Mouse (Mus musculus) stomach, adult 2 months (tissue): ENCODE data around the gene Ube2f. TPM values are rescaled to one million over a fixed set of nuclear protein-coding genes. Genes with fewer than 3 reads are reported as not detected.

ENCODE experiments used
- polyA plus RNA-seq: library from polyadenylated mRNA; depleted of rRNA; stranded (reverse); fragments of >200 nt; gene quantifications from 2 replicates; pipeline ENCODE4 v1.2.3, GENCODE M21; 2012; rRNA removed

The Ube2f gene
- polyA plus RNA-seq, result 5.4 and 6.3 TPM in 2 replicates

DNA sequence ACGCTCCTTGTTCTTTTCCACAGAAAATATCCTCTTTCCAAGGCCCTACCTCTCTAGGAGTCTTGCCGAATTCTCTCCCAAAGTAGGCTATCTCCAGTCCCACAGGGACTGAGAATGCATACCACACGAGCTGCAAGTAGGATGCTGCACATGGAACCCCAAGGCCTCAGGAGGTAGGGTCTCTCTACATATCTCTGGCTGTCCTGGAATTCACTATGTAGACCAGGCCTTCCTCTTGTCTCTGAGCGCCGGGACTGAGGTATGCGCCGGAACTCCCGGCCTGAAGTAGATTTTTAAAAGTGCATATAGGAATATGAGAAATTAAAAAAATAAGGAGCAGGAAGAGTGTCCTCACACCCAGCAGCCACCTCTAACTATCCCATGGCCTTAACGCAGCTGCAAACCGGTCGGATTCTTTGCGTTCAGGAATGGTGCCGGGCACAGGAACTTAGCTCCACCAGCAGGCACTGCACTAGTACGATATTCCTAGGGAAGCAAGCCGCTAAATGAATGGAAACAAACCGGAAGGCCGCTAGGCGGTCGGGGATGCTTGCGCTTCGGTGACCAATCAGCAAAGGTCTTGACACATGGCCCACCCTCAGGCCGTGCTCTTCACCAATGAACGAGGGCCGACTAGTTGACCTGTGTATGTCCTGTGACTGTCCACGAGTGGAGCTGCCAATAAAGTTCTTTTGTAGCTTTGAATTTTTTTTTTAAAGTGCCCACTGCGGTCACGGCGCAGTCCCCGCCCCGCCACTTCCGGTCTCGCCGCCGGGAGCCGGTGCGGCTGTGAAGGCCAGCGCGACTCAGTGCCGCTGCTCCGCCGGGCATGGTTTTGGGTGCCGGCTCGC is at the start of gene Ube2f:
Gene Ube2f (plus strand): TSS at position 741 of the 851 bp plus-strand sequence.

DNA sequence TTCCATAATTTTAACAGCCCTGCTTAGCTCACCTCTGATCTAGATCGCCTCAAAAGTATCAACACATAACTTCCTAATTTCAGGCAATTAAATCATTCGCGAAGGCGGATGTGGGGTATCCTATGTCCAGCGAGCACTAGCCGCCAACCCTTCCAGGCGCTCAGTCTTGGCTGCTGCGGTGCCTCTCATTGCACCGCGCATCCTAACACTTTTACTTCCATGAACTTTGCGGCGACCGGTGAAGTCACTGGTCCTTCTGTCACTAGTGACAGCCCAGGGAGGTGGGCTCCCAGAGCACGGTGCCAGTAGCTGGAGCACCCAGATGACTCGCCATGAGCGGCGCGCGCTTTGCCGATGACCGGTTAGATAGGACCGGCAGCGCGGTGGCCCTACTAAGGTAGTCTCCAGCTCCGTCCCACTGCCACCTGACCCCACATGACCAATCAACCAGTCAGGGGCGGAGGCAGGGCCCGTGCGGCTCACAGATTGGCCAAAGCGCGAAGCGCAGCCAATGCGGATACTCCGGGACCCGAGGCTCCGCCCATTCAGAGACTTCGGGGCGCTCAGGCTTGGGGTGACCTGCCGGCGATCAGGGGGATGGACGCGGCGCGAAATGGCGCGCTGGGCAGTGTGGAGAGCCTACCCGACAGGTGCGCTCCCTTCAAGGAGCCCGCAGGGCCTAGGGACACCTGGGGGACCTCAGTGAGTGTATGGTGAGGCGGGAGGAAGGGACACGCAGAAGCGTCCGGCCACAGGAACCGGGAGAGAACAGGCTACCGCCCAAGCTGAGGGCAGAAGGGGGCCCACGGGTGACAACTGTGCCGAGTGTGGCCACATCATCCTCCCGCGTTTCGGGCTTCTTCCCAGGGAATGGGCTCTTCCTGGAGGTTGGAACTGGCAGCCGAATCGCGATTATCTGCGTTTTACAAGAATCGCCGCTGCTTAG is 48.0 kb downstream of the Ube2f start, which contains the start of gene Scly:
Gene Scly (plus strand): TSS at position 540 of the 946 bp plus-strand sequence.

DNA sequence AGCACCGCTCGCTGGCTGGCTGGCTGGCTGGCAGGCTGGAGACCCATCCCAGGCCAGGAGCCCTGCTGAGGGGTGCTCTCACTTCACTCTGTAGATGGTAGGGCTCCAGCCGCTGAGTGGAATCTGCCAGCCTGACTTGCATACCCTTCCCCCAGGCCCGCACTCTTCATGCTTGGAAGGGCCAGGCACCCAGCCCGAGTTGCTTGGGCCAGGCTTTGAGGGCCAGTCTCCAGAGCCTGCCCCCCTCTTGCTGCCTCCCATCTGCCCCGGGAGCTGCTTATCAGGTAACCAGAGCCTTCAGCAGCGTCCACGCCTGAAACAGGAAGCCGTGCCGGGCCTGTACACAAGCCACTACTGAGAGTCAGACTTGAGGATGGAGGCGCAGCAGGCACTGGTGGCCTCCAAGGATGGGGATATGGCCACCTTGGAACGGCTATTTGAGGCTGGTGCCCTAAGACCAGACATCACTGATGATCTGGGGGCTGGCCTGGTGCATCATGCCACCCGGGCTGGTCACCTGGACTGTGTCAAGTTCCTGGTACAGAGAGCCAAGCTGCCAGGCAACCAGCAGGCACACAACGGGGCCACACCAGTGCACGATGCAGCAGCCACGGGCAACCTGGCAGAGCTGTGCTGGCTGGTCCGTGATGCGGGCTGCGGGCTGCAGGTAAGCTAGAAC is 71.8 kb downstream of the Ube2f start, which contains the start of gene Espnl:
Gene Espnl (plus strand): TSS at position 316 of the 679 bp plus-strand sequence.

Other genes with a start within 250 kb of the Ube2f start
- gene Rbm44, start 105.2 kb upstream of the Ube2f start, polyA plus RNA-seq, result not detected in 2 replicates
- 10.3 and 11.8 TPM in 2 replicates for gene Ramp1, start 70.5 kb upstream of the Ube2f start, polyA plus RNA-seq
- gene Scly, start 48.0 kb downstream of the Ube2f start, polyA plus RNA-seq, result 8.8 and 9.4 TPM in 2 replicates
- gene Espnl, start 71.8 kb downstream of the Ube2f start, polyA plus RNA-seq, result 0.02 and 0.05 TPM in 2 replicates
- 2.6 and 3.4 TPM in 2 replicates for gene Klhl30, start 100.7 kb downstream of the Ube2f start, polyA plus RNA-seq
- gene Erfe, start 116.1 kb downstream of the Ube2f start, polyA plus RNA-seq, result 1.5 and 2.5 TPM in 2 replicates
- 21.6 and 31.5 TPM in 2 replicates for gene Ilkap, start 148.5 kb downstream of the Ube2f start, polyA plus RNA-seq
- 28.5 and 43.1 TPM in 2 replicates for gene Hes6, start 163.7 kb downstream of the Ube2f start, polyA plus RNA-seq
- gene Per2, start 209.0 kb downstream of the Ube2f start, polyA plus RNA-seq, result 2.0 and 2.4 TPM in 2 replicates
- 1.8 and 1.9 TPM in 2 replicates for gene Traf3ip1, start 244.3 kb downstream of the Ube2f start, polyA plus RNA-seq